Comparison of ENCODE assay signal across 8 mouse cellular contexts in genomic region chr3:95870976-95871375, GRCm38 (mm10). TPM values are rescaled to one million over a fixed set of nuclear protein-coding genes. Genes with fewer than 3 reads are reported as not detected.
DNase-seq lines count a peak whose midpoint lies in the region; ATAC-seq and TF ChIP-seq lines count a peak whose summit lies in the region.

No protein-coding gene starts in this region.

- peak overlapping the region; percentile 85 for H3K9ac ChIP-seq in kidney, embryonic 16.5 days (replicated peaks; ENCODE audit: low read length)
- peak overlapping the region; percentile 75 for H3K9ac ChIP-seq in hindbrain, embryonic 16.5 days (ENCODE audit: low read depth, low read length)
- peak overlapping the region; percentile 62 for H3K9ac ChIP-seq in midbrain, embryonic 15.5 days

- TF ChIP-seq POLR2A in cortical plate, adult 2 months (IDR thresholded peaks at IDR 0.05; ENCODE audit: extremely low read depth, insufficient read depth, low read length): no peak

- H3K4me3 ChIP-seq in kidney, embryonic 16.5 days (ENCODE audit: low read length): peak overlapping the region; percentile 77
- peak overlapping the region; percentile 41 for H3K4me3 ChIP-seq in cortical plate, adult 2 months (ENCODE audit: insufficient read depth, low read length)
- peak overlapping the region; percentile 66 for H3K4me3 ChIP-seq in hindbrain, embryonic 16.5 days (ENCODE audit: low read length)
- H3K4me3 ChIP-seq in midbrain, embryonic 15.5 days: peak overlapping the region; percentile 73

- H3K4me1 ChIP-seq in kidney, embryonic 16.5 days (ENCODE audit: insufficient read depth, low read length): peaks cover 8% of the 10 kb centered on the region
- H3K4me1 ChIP-seq in cortical plate, adult 2 months (ENCODE audit: control insufficient read depth, insufficient read depth, low read length): no peaks in the 10 kb centered on the region; the same call in 1 of the 2 replicates
- peaks cover 12% of the 10 kb centered on the region for H3K4me1 ChIP-seq in hindbrain, embryonic 16.5 days (ENCODE audit: control insufficient read depth, insufficient read depth, low read depth, low read length)
- H3K4me1 ChIP-seq in midbrain, embryonic 15.5 days: peaks cover 20% of the 10 kb centered on the region

- no peak; the same call in none of the 2 replicates for ATAC-seq in kidney, embryonic 16.5 days (ENCODE audit: low FRiP score, low TSS enrichment)
- peak; percentile 59 for ATAC-seq in hindbrain, embryonic 16.5 days
- ATAC-seq in midbrain, embryonic 15.5 days (replicated peaks): peak; percentile 10; the same call in 1 of the 2 replicates
- ATAC-seq in granulocyte monocyte progenitor cell, adult 5-6 weeks (replicated peaks; ENCODE audit: poor library complexity, severe bottlenecking): no peak

- peaks cover 27% of the 10 kb centered on the region for H3K36me3 ChIP-seq in kidney, embryonic 16.5 days (ENCODE audit: insufficient read depth, low read length)
- 0 out of 2 replicates have a peak, but pooled peaks cover 3% of the 10 kb centered on the region for H3K36me3 ChIP-seq in hindbrain, embryonic 16.5 days (ENCODE audit: control insufficient read depth, insufficient read depth, low read length)
- 0 out of 2 replicates have a peak, but pooled peaks cover 8% of the 10 kb centered on the region for H3K36me3 ChIP-seq in midbrain, embryonic 15.5 days (replicated peaks)

- DNase-seq in kidney, postnatal 4 days: no peak
- no peak for DNase-seq in embryo, embryonic 10 days (ENCODE audit: low spot score)
- DNase-seq in adipocyte (ENCODE audit: low spot score): no peak

- no peaks in the 10 kb centered on the region for H3K9me3 ChIP-seq in kidney, embryonic 16.5 days (ENCODE audit: low read length)
- H3K9me3 ChIP-seq in hindbrain, embryonic 16.5 days (ENCODE audit: control insufficient read depth, low read length): no peaks in the 10 kb centered on the region
- no peaks in the 10 kb centered on the region for H3K9me3 ChIP-seq in midbrain, embryonic 15.5 days

- H3K4me2 ChIP-seq in kidney, embryonic 16.5 days (replicated peaks; ENCODE audit: low read depth, low read length): peak overlapping the region; percentile 65
- H3K4me2 ChIP-seq in hindbrain, embryonic 16.5 days (ENCODE audit: low read length): peak overlapping the region; percentile 79
- H3K4me2 ChIP-seq in midbrain, embryonic 15.5 days: peak overlapping the region; percentile 83

- H3K27me3 ChIP-seq in kidney, embryonic 16.5 days (ENCODE audit: insufficient read depth, low read length): no peaks in the 10 kb centered on the region
- H3K27me3 ChIP-seq in hindbrain, embryonic 16.5 days (replicated peaks; ENCODE audit: control insufficient read depth, insufficient read depth, low read length): no peaks in the 10 kb centered on the region
- H3K27me3 ChIP-seq in midbrain, embryonic 15.5 days (replicated peaks): no peaks in the 10 kb centered on the region

- no peak for TF ChIP-seq CTCF in cortical plate, adult 2 months (IDR thresholded peaks at IDR 0.05; ENCODE audit: extremely low read depth, insufficient read depth, low read length)

- WGBS in kidney, embryonic 16.5 days: 4% methylated on average over 15 of the region's 15 CpGs
- 8% methylated on average over 15 of the region's 15 CpGs for WGBS in hindbrain, embryonic 16.5 days
- WGBS in midbrain, embryonic 15.5 days: 6% methylated on average over 15 of the region's 15 CpGs

- peak overlapping the region; percentile 79 for H3K27ac ChIP-seq in kidney, embryonic 16.5 days (ENCODE audit: low read length)
- no peak overlapping the region for H3K27ac ChIP-seq in cortical plate, adult 2 months (ENCODE audit: insufficient read depth, low read length)
- H3K27ac ChIP-seq in hindbrain, embryonic 16.5 days (ENCODE audit: low read depth, low read length): peak overlapping the region; percentile 29
- peak overlapping the region; percentile 84 for H3K27ac ChIP-seq in midbrain, embryonic 15.5 days

RNA-seq across cellular contexts. Expression of gene Mrps21, which starts 0.3 kb away (rescaled TPM):
- 355 and 371 TPM in 2 replicates for polyA plus RNA-seq in kidney, embryonic 16.5 days (2015; fragmentation: Nextera tagmentation; extraction: Ambion mirVana)
- 250 and 251 TPM in 2 replicates for polyA plus RNA-seq in cortical plate, adult 2 months (2012; rRNA removed)
- polyA plus RNA-seq in hindbrain, embryonic 16.5 days (2015; fragmentation: Nextera tagmentation; extraction: Ambion mirVana): 251 and 276 TPM in 2 replicates
- polyA plus RNA-seq in midbrain, embryonic 15.5 days (2015; fragmentation: Nextera tagmentation; extraction: Ambion mirVana): 252 and 260 TPM in 2 replicates
- total RNA-seq in granulocyte monocyte progenitor cell, adult 5-6 weeks (2014; fragmentation: Nextera tagmentation): 186 and 187 TPM in 2 replicates
- total RNA-seq in granulocyte monocyte progenitor cell, adult 5-6 weeks (2017): 342 and 431 TPM in 2 replicates

RNA-seq across cellular contexts. Expression of gene Ciart, which starts 11.1 kb away (rescaled TPM):
- 5.8 and 6.0 TPM in 2 replicates for polyA plus RNA-seq in kidney, embryonic 16.5 days (2015; fragmentation: Nextera tagmentation; extraction: Ambion mirVana)
- 54.7 and 63.6 TPM in 2 replicates for polyA plus RNA-seq in cortical plate, adult 2 months (2012; rRNA removed)
- 5.1 and 6.1 TPM in 2 replicates for polyA plus RNA-seq in hindbrain, embryonic 16.5 days (2015; fragmentation: Nextera tagmentation; extraction: Ambion mirVana)
- polyA plus RNA-seq in midbrain, embryonic 15.5 days (2015; fragmentation: Nextera tagmentation; extraction: Ambion mirVana): 5.0 and 5.3 TPM in 2 replicates
- 2.6 and 4.6 TPM in 2 replicates for total RNA-seq in granulocyte monocyte progenitor cell, adult 5-6 weeks (2014; fragmentation: Nextera tagmentation)
- 0.90 and 4.0 TPM in 2 replicates for total RNA-seq in granulocyte monocyte progenitor cell, adult 5-6 weeks (2017)

RNA-seq across cellular contexts. Expression of gene Prpf3, which starts 15.3 kb away (rescaled TPM):
- polyA plus RNA-seq in kidney, embryonic 16.5 days (2015; fragmentation: Nextera tagmentation; extraction: Ambion mirVana): 56.3 and 57.0 TPM in 2 replicates
- polyA plus RNA-seq in cortical plate, adult 2 months (2012; rRNA removed): 36.0 and 36.9 TPM in 2 replicates
- polyA plus RNA-seq in hindbrain, embryonic 16.5 days (2015; fragmentation: Nextera tagmentation; extraction: Ambion mirVana): 30.8 and 35.6 TPM in 2 replicates
- 40.0 and 40.6 TPM in 2 replicates for polyA plus RNA-seq in midbrain, embryonic 15.5 days (2015; fragmentation: Nextera tagmentation; extraction: Ambion mirVana)
- total RNA-seq in granulocyte monocyte progenitor cell, adult 5-6 weeks (2014; fragmentation: Nextera tagmentation): 49.6 and 60.8 TPM in 2 replicates
- total RNA-seq in granulocyte monocyte progenitor cell, adult 5-6 weeks (2017): 35.9 and 45.7 TPM in 2 replicates

RNA-seq across cellular contexts. Expression of gene BC028528, which starts 20.8 kb away (rescaled TPM):
- polyA plus RNA-seq in kidney, embryonic 16.5 days (2015; fragmentation: Nextera tagmentation; extraction: Ambion mirVana): 38.8 and 45.7 TPM in 2 replicates
- polyA plus RNA-seq in cortical plate, adult 2 months (2012; rRNA removed): 14.2 and 15.6 TPM in 2 replicates
- 17.2 and 21.4 TPM in 2 replicates for polyA plus RNA-seq in hindbrain, embryonic 16.5 days (2015; fragmentation: Nextera tagmentation; extraction: Ambion mirVana)
- polyA plus RNA-seq in midbrain, embryonic 15.5 days (2015; fragmentation: Nextera tagmentation; extraction: Ambion mirVana): 18.8 and 22.2 TPM in 2 replicates
- 36.7 and 51.1 TPM in 2 replicates for total RNA-seq in granulocyte monocyte progenitor cell, adult 5-6 weeks (2014; fragmentation: Nextera tagmentation)
- 57.2 and 65.2 TPM in 2 replicates for total RNA-seq in granulocyte monocyte progenitor cell, adult 5-6 weeks (2017)

RNA-seq across cellular contexts. Expression of gene Aph1a, which starts 22.8 kb away (rescaled TPM):
- 41.3 and 44.1 TPM in 2 replicates for polyA plus RNA-seq in kidney, embryonic 16.5 days (2015; fragmentation: Nextera tagmentation; extraction: Ambion mirVana)
- 68.6 and 71.6 TPM in 2 replicates for polyA plus RNA-seq in cortical plate, adult 2 months (2012; rRNA removed)
- 30.1 and 31.8 TPM in 2 replicates for polyA plus RNA-seq in hindbrain, embryonic 16.5 days (2015; fragmentation: Nextera tagmentation; extraction: Ambion mirVana)
- 34.3 and 36.1 TPM in 2 replicates for polyA plus RNA-seq in midbrain, embryonic 15.5 days (2015; fragmentation: Nextera tagmentation; extraction: Ambion mirVana)
- total RNA-seq in granulocyte monocyte progenitor cell, adult 5-6 weeks (2014; fragmentation: Nextera tagmentation): 67.0 and 69.0 TPM in 2 replicates
- 31.8 and 42.8 TPM in 2 replicates for total RNA-seq in granulocyte monocyte progenitor cell, adult 5-6 weeks (2017)

Comparison
In these comparisons a context has a peak if more than half of its experiments do, and no peak if none do; other contexts are left out.
1. ATAC-seq: peak in hindbrain, embryonic 16.5 days (single experiment) and midbrain, embryonic 15.5 days (single experiment); none in kidney, embryonic 16.5 days (single experiment) and granulocyte monocyte progenitor cell, adult 5-6 weeks (single experiment).
2. Peak in every context shown above with its lines, with median percentiles within 50 percentile points of each other: H3K4me2 ChIP-seq, H3K4me3 ChIP-seq and H3K9ac ChIP-seq.